Mouse (Mus musculus): ENCODE data around the gene Amn. TPM values are rescaled to one million over a fixed set of nuclear protein-coding genes. Genes with fewer than 3 reads are reported as not detected.

Amn gene
- polyA plus RNA-seq, 1 experiment = 15.5 TPM

DNA sequence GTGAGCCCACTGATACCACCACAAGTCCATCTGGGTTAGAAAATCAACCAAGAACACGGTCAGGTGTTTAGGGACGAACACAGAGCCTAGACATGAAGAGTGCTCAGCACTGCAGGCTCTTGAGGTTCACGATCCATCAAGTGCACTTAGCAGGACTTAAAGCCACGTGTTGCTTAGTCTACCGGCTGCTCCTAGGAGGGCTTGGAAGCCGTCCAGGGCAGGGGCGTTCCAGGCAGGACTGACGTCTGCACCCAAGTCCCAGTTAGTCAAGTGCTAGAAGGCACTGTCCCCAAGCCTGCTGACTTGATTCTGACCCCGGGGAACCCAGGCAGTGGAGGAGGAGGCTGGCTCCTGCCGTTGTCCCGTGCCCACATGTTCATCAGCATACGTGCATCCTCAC is 49.7 kb downstream of the Amn start:
- no peak for DNase-seq (ENCODE audit: extremely low spot score in 1 of 2, low spot score in 1 of 2)

DNA sequence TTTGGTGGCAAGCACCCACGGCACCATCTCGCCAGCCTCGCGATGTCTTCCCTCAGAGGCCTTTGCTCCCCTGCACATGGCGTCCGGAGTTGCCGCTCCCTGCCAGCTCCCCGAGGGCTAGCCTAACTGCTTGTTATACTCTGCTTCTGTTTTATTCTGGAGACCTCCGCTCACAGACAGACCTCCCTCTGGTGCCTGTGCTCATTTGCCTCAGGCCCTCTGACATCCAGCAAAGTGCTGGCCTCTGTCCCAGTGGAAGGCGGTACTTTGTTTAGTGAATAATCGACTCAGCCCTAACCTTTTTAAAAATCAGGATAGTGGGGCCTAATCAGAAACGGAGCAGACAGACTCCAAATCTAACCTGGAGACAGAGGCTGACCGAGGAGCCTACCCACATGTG is 50.9 kb downstream of the Amn start:
- no peak for DNase-seq (ENCODE audit: extremely low spot score in 1 of 2, low spot score in 1 of 2)

DNA sequence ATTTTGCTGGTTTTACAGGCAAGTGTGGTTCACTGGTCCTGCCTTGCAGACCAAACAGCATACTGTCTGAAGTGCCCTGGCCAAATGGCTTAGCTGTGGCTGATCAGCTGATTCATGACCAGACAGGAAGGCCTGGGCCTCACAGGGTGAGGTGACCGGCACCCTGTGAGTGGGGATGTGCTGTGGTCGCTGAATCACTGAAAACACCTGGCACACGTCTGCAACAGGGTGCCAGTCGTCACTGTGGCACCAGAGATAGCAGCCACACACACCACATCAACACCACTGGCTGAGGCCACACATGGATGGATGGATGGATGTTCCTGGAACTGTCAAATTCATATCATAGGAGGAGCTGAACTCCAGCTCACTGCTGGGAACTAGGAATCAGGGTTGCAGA is 52.5 kb downstream of the Amn start:
- DNase-seq (ENCODE audit: extremely low spot score in 1 of 2, low spot score in 1 of 2) = no peak

DNA sequence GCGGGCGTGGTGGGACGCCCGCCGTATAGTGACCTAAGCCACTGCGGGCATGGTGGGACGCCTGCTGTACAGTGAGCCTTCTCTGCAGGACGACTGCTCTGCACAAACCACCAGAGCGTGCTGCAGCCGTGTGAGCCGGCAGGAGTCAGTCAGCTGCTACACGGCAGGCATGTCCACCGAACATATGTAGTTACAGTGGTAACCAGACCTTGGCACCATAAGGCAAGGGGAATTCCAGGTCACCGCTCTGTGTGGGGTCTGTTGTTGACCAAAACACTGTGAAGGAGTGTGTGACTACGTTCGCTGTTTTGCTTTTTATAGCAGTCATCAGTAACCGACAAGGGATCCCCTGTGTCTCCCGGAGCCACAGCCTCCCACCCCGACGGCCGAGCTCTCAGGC is 53.6 kb downstream of the Amn start:
- DNase-seq (ENCODE audit: extremely low spot score in 1 of 2, low spot score in 1 of 2) = no peak

DNA sequence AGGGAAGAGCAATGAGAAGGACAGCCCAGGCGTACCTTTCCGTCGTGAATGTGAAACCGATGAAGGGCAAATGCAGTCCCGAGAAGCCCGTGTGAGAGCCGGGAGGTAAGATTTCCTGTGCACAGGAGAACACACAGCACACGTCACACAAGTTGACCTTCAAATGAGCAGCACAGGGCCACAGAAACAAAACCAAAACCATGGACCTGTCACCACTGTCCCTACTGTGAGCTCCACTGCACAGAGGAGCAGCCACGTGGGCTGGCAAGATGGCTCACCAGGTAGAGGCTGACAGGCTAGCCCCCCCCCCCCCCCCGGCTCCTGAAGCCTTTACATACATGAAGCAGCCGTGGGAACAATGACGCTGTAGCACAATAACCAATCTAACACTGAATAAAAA is 54.1 kb downstream of the Amn start:
- no peak for DNase-seq (ENCODE audit: extremely low spot score in 1 of 2, low spot score in 1 of 2)

DNA sequence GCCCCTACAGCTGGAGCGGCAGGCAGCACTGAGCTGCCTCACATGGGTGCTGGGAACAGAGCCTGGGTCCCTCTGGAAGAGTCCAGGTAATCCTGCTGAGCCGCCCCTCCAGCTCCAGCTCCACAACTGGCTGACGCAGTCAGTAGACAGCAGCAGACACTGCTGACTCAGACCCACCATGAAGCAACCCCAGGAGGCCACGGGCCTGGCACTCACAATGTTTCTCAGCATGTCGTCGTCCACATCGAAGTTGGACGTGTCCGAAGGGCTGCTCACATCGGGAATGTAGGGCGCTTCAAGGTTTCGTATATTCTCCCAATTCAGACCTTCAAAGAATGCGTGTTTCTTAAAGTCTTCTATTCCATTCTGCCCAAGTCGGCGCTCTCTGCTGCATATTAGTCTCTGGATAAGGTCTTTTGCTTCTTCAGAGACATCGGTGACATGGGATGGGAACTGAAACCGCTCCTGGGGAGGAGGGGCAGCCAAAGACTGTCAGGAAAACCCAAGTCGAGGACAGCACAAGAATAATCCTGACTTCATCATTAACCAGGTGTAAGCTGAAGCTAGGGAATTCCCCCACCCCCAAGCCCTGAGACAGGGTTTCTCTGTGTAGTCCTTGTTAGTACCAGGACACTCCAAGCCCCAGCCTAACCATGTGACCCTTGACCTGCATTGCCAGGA is 55.0 kb downstream of the Amn start:
- no peak for DNase-seq (ENCODE audit: extremely low spot score in 1 of 2, low spot score in 1 of 2)

Other genes with a start within 250 kb of the Amn start
- gene Rcor1, start 231.7 kb upstream of the Amn start, polyA plus RNA-seq (2012; rRNA removed) = 13.4 and 14.4 TPM in 2 replicates
- gene Traf3, start 104.7 kb upstream of the Amn start, polyA plus RNA-seq (2012; rRNA removed) = 28.0 and 28.5 TPM in 2 replicates
- gene 4930595D18Rik, start 86.6 kb upstream of the Amn start, polyA plus RNA-seq (2012; rRNA removed) = not detected in 2 replicates
- gene Cdc42bpb, start 106.6 kb downstream of the Amn start, polyA plus RNA-seq (2012; rRNA removed) = 175 and 184 TPM in 2 replicates
- 23.2 and 24.5 TPM in 2 replicates for gene Lbhd2, start 135.7 kb downstream of the Amn start, polyA plus RNA-seq (2012; rRNA removed)
- gene Exoc3l4, start 145.9 kb downstream of the Amn start, polyA plus RNA-seq (2012; rRNA removed) = 3.8 and 4.8 TPM in 2 replicates
- 1.0 and 1.5 TPM in 2 replicates for gene Tnfaip2, start 171.4 kb downstream of the Amn start, polyA plus RNA-seq (2012; rRNA removed)
- 6.4 and 7.4 TPM in 2 replicates for gene Gm266, start 214.7 kb downstream of the Amn start, polyA plus RNA-seq (2012; rRNA removed)